Mouse (Mus musculus) heart, adult 2 months (tissue): ENCODE data around the gene Six3. TPM values are rescaled to one million over a fixed set of nuclear protein-coding genes. Genes with fewer than 3 reads are reported as not detected.

Experiments used
- DNase-seq, 2 experiments: peaks; one replicate each; pipeline ENCODE4 v3.0.0; 2021
- H3K27ac ChIP-seq: fragments of 200-600 bp; 2 replicates; pipeline ENCODE4 v1.8.1; 2022
- H3K27me3 ChIP-seq: fragments of 200-500 bp; 2 replicates; pipeline ENCODE4 v1.6.1; 2012; ENCODE audit warnings: mild to moderate bottlenecking, low read length, inconsistent platforms, mixed read lengths; ENCODE audit not compliant: control insufficient read depth, insufficient read depth
- H3K36me3 ChIP-seq: fragments of 200-500 bp; 2 replicates; pipeline ENCODE4 v1.6.1; 2012; ENCODE audit warnings: low read length, inconsistent platforms; ENCODE audit not compliant: control insufficient read depth, insufficient read depth
- H3K4me1 ChIP-seq: fragments of 200-500 bp; 2 replicates; pipeline ENCODE4 v1.6.1; 2011; ENCODE audit warnings: low read length; ENCODE audit not compliant: control insufficient read depth, insufficient read depth
- H3K4me3 ChIP-seq: fragments of 200-600 bp; 2 replicates; pipeline ENCODE4 v1.8.1; 2022
- H3K79me2 ChIP-seq: fragments of 200-500 bp; replicated peaks from 2 replicates; pipeline ENCODE4 v1.6.1; 2012; ENCODE audit warnings: mild to moderate bottlenecking, inconsistent platforms, low read length, moderate library complexity, mixed read lengths; ENCODE audit not compliant: control insufficient read depth, insufficient read depth
- H3K9ac ChIP-seq: fragments of 200-500 bp; 2 replicates; pipeline ENCODE4 v1.6.1; 2012; ENCODE audit warnings: low read depth, mild to moderate bottlenecking, control low read depth, inconsistent platforms, low read length, mixed read lengths
- CTCF ChIP-seq: fragments of 200-600 bp; IDR thresholded peaks from 2 replicates; pipeline ENCODE4 v1.8.1; 2022; ENCODE audit warnings: antibody characterized with exemption, mild to moderate bottlenecking, moderate library complexity
- EP300 ChIP-seq: fragments of 200-500 bp; IDR thresholded peaks from 2 replicates; pipeline ENCODE4 v1.6.1; 2011; ENCODE audit warnings: low read depth, low read length, control low read depth; ENCODE audit not compliant: insufficient read depth
- POLR2A ChIP-seq: fragments of 200-500 bp; IDR thresholded peaks from 2 replicates; pipeline ENCODE4 v1.6.1; 2011; ENCODE audit warnings: mild to moderate bottlenecking, low read depth, low read length, control low read depth; ENCODE audit not compliant: insufficient read depth
- WGBS: fragments of 180-500 bp; shearing (Covaris S2); methylation state at CpG from one replicate; pipeline ENCODE4 v1.1.7; 2018; 5-methylcytosine and 5-hydroxymethylcytosine counted together
- intact Hi-C: fragments of 180-260 bp; cut with DNase I; formaldehyde crosslinking; loops from one replicate; pipeline ENCODE4 v1.15.1; 2025
- polyA plus RNA-seq: library from polyadenylated mRNA; depleted of rRNA; stranded (reverse); fragments of >200 nt; gene quantifications from 2 replicates; pipeline ENCODE4 v1.2.3, GENCODE M21; 2012
- total RNA-seq, 2 experiments: library from RNA; stranded (reverse); gene quantifications; 2 replicates each; pipeline ENCODE4 v1.2.3; 2021

The Six3 gene
- total and polyA plus RNA-seq, 3 experiments: 0.06 TPM; not detected in 2

DNA sequence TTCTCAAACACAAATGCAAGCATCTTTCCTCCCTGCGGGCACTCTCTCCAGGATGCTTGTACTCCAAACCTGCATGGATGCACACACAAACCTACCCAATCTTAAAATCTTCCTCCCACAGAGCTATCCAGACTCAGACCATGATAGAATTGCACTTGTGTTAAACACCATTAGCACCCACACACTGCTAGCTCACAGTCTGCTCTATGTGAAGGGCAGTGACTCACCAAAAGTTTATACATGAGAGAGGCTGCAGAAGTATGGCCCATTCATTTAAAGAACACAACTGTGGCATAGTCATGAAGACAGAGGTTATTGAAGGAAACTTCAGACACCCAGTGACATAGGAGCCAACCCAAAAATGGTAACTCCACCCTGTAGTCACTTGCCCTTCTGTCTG, 16.0 kb downstream of the Six3 start:
- no peak overlapping the region for H3K4me3 ChIP-seq
- no peaks in the 10 kb centered on the region for H3K4me1 ChIP-seq
- H3K27me3 ChIP-seq: peaks cover 5% of the 10 kb centered on the region; the same call in 1 of the 2 replicates
- H3K9ac ChIP-seq: no peak overlapping the region
- H3K27ac ChIP-seq: no peak overlapping the region
- TF ChIP-seq EP300 (no peak), POLR2A (no peak)
- no peak for DNase-seq
- intact Hi-C loops: no loop called here
- H3K36me3 ChIP-seq: no peaks in the 10 kb centered on the region
- WGBS: 94% methylated on average over 1 of the region's 1 CpGs
- no peaks in the 10 kb centered on the region for H3K79me2 ChIP-seq

- 38% methylated on average over 22 of the region's 22 CpGs for WGBS
These were observed 17.1 kb downstream of the Six3 start for GRCm38 (mm10) chr17:85630296-85631050.

GRCm38 (mm10) chr17:85631106-85631505, 17.7 kb downstream of the Six3 start:
- no peak overlapping the region for H3K9ac ChIP-seq
- peaks cover 5% of the 10 kb centered on the region; the same call in 1 of the 2 replicates for H3K27me3 ChIP-seq
- DNase-seq: no peak
- no peak overlapping the region for H3K4me3 ChIP-seq
- H3K4me1 ChIP-seq: no peaks in the 10 kb centered on the region
- intact Hi-C loops: loop anchor here (5.0 to 10.0 kb wide), 2 partner anchors 606 to 874 kb away; partner anchors contain the start of gene Slc3a1
- H3K79me2 ChIP-seq: no peaks in the 10 kb centered on the region
- no peak overlapping the region for H3K27ac ChIP-seq
- H3K36me3 ChIP-seq: no peaks in the 10 kb centered on the region
- 63% methylated on average over 5 of the region's 5 CpGs for WGBS
- 0 out of 2 replicates have a peak, but pooled peaks have one; percentile 10 for TF ChIP-seq CTCF
- TF ChIP-seq EP300: no peak
- TF ChIP-seq POLR2A: no peak

More at GRCm38 (mm10) chr17:85630296-85631050, 17.1 kb downstream of the Six3 start:
- no peak for DNase-seq
- TF ChIP-seq POLR2A (no peak), CTCF (no peak), EP300 (no peak)
- intact Hi-C loops: loop anchor here (5.0 to 10.0 kb wide), 2 partner anchors 606 to 873 kb away; partner anchors contain the start of gene Slc3a1
- H3K4me3 ChIP-seq: no peak overlapping the region
- no peak overlapping the region for H3K9ac ChIP-seq
- H3K36me3 ChIP-seq: no peaks in the 10 kb centered on the region
- no peaks in the 10 kb centered on the region for H3K79me2 ChIP-seq
- no peaks in the 10 kb centered on the region for H3K4me1 ChIP-seq
- H3K27me3 ChIP-seq: peaks cover 5% of the 10 kb centered on the region; the same call in 1 of the 2 replicates
- no peak overlapping the region for H3K27ac ChIP-seq

DNA sequence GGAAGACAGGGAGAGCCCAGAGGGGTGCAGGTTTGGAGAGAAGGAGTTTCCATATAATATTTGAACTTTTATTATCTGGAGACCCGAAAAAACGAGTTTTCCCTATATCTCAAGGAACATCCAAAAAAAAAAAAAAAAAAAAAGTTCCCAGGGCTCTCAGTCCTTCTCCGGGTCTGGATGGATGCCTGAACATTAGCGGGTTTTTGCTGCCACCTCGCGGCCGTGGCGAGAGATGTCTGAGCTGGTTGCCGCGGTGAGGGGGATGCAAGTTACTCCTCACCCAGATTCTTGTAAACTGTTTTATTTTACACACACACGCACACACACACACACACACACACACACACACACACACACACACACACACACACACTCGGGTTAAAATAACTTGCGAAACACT, 20.2 kb downstream of the Six3 start:
- TF ChIP-seq EP300 (peak; percentile 64; the same call in 1 of the 2 replicates), POLR2A (no peak), CTCF (peak; percentile 67)
- no peak overlapping the region for H3K4me3 ChIP-seq
- no peak overlapping the region for H3K9ac ChIP-seq
- no peaks in the 10 kb centered on the region for H3K79me2 ChIP-seq
- no peak overlapping the region for H3K27ac ChIP-seq
- intact Hi-C loops: loop anchor here (1.0 to 10.0 kb wide), 6 partner anchors 444 to 876 kb away; partner anchors contain the start of gene Slc3a1
- WGBS: 1% methylated on average over 13 of the region's 13 CpGs
- H3K4me1 ChIP-seq: no peaks in the 10 kb centered on the region
- H3K36me3 ChIP-seq: no peaks in the 10 kb centered on the region
- DNase-seq: peak; percentile 66 to 84
- H3K27me3 ChIP-seq: peaks cover 1% of the 10 kb centered on the region; the same call in 1 of the 2 replicates

GRCm38 (mm10) chr17:85637876-85638275, 24.5 kb downstream of the Six3 start:
- no peaks in the 10 kb centered on the region; the same call in 1 of the 2 replicates for H3K27me3 ChIP-seq
- H3K27ac ChIP-seq: no peak overlapping the region
- no peak overlapping the region for H3K9ac ChIP-seq
- TF ChIP-seq POLR2A: no peak
- no peak for TF ChIP-seq CTCF
- no peak for TF ChIP-seq EP300
- no peak overlapping the region for H3K4me3 ChIP-seq
- WGBS: 50% methylated on average over 5 of the region's 6 CpGs
- no peaks in the 10 kb centered on the region for H3K4me1 ChIP-seq
- intact Hi-C loops: loop anchor here (10.0 kb wide), 1 partner anchor 613 kb away; the partner anchor contains the start of gene Slc3a1
- no peaks in the 10 kb centered on the region for H3K79me2 ChIP-seq
- H3K36me3 ChIP-seq: no peaks in the 10 kb centered on the region
- no peak for DNase-seq

DNA sequence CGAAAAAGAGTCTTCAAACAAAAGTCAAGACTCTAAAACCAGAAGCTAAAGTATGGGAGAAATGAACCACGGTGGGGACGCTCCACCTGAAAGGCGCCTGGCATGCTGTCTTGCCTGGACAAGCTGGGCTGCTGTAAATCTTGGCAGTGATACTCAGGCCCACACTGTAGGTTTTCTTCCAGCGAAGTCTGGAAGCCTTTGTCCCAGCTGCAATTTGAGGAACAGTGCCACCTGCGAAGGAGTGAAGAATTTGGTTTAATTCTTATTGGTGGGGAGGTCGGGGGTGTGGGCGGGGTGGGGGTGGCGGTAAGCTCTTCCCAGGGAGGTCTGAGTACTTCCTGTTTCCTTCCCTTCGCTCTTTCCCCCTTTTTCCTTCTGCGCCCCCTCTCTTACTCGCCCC, 31.9 kb downstream of the Six3 start:
- no peak for DNase-seq
- intact Hi-C loops: no loop called here
- Histone ChIP-seq H3K36me3 (no peaks in the 10 kb centered on the region), H3K27ac (no peak overlapping the region), H3K79me2 (no peaks in the 10 kb centered on the region), H3K9ac (no peak overlapping the region), H3K4me1 (no peaks in the 10 kb centered on the region), H3K27me3 (peaks cover 6% of the 10 kb centered on the region; the same call in 1 of the 2 replicates), H3K4me3 (no peak overlapping the region)
- no peak for TF ChIP-seq EP300
- no peak for TF ChIP-seq POLR2A
- TF ChIP-seq CTCF: no peak
- WGBS: 15% methylated on average over 9 of the region's 12 CpGs
